Mouse (Mus musculus) limb, embryonic 14.5 days (tissue): ENCODE data around the gene Parva. TPM values are rescaled to one million over a fixed set of nuclear protein-coding genes. Genes with fewer than 3 reads are reported as not detected.
A peak's percentile ranks its signal among the peaks of the same experiment; 100 is the strongest.

Experiments used
- ATAC-seq: fragments of 200-750 bp; cut with Nextera tagmentation; 2 replicates; pipeline ENCODE4 v1.8.0; 2017; ENCODE audit warnings: low read depth, moderate number of reproducible peaks, moderate TSS enrichment; ENCODE audit not compliant: low FRiP score
- DNase-seq: peaks from one replicate; pipeline ENCODE4 v3.0.0-alpha.2; 2015; ENCODE audit warnings: low spot score
- H3K27ac ChIP-seq: fragments of 300-500 bp; sonication (generic); replicated peaks from 2 replicates; pipeline ENCODE4 v1.5.1; 2014; ENCODE audit warnings: low read depth, mild to moderate bottlenecking, low read length, moderate library complexity, mixed read lengths
- H3K27me3 ChIP-seq: fragments of 300-500 bp; sonication (generic); 2 replicates; pipeline ENCODE4 v1.6.1; 2014; ENCODE audit warnings: low read length, mixed read lengths; ENCODE audit not compliant: control insufficient read depth, insufficient read depth
- H3K36me3 ChIP-seq: fragments of 300-500 bp; sonication (generic); 2 replicates; pipeline ENCODE4 v1.6.1; 2014; ENCODE audit warnings: mild to moderate bottlenecking, low read length, moderate library complexity, mixed read lengths; ENCODE audit not compliant: control insufficient read depth, insufficient read depth
- H3K4me1 ChIP-seq: fragments of 300-500 bp; sonication (generic); 2 replicates; pipeline ENCODE4 v1.6.1; 2014; ENCODE audit warnings: antibody characterized with exemption, low read length, mixed read lengths; ENCODE audit not compliant: control insufficient read depth, insufficient read depth
- H3K4me2 ChIP-seq: fragments of 300-500 bp; sonication (generic); replicated peaks from 2 replicates; pipeline ENCODE4 v1.6.1; 2014; ENCODE audit warnings: low read depth, mild to moderate bottlenecking, low read length, moderate library complexity; ENCODE audit not compliant: severe bottlenecking
- H3K4me3 ChIP-seq: fragments of 300-500 bp; sonication (generic); replicated peaks from 2 replicates; pipeline ENCODE4 v1.5.1; 2014; ENCODE audit warnings: low read length
- H3K9ac ChIP-seq: fragments of 300-500 bp; sonication (generic); 2 replicates; pipeline ENCODE4 v1.6.1; 2014; ENCODE audit warnings: mild to moderate bottlenecking, low read depth, low read length, moderate library complexity; ENCODE audit not compliant: severe bottlenecking
- H3K9me3 ChIP-seq: fragments of 300-500 bp; sonication (generic); 2 replicates; pipeline ENCODE4 v1.6.1; 2016; ENCODE audit warnings: low read length; ENCODE audit not compliant: control insufficient read depth
- POLR2A ChIP-seq: fragments of 200-500 bp; IDR thresholded peaks from 2 replicates; pipeline ENCODE4 v1.8.0; 2012; ENCODE audit warnings: inconsistent platforms, mild to moderate bottlenecking, moderate library complexity, borderline replicate concordance; ENCODE audit not compliant: insufficient read depth, insufficient read length; ENCODE audit errors: extremely low read depth
- WGBS: fragments of 180-500 bp; shearing (Covaris S2); extraction: QIAGEN DNeasy Blood & Tissue Kit; methylation state at CpG from one replicate; pipeline ENCODE4 v1.1.7; 2014; 5-methylcytosine and 5-hydroxymethylcytosine counted together
- polyA plus RNA-seq, 2 experiments: library from polyadenylated mRNA; depleted of rRNA in 1 of 2; stranded (reverse) in 1 of 2; unstranded in 1 of 2; fragments of >200 nt; fragmentation: Nextera tagmentation in 1 of 2; extraction: Ambion mirVana in 1 of 2; gene quantifications; 2 replicates each; pipeline versions ENCODE4 v1.2.1 to v1.2.3; 2012 to 2014

The Parva gene
- polyA plus RNA-seq, 2 experiments, result 82.2 to 88.8 TPM

DNA sequence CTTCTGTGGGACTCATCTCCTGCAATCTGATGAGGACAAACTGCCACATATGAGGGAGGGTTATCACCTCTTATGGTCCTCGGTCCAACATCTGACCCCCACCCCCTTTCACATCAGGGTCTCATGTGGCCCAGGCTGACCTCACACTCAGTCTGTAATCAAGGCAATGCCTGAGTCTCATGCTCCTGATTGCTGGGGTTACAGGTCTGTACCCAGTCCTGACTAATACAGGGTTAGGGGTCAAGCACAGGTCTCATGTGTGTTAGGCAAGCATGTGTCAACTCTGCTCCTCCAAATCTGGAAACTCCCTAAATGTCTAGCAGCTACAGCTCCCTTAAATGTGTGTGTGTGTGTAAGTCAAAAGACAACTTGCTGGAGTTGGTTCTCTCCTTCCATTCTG, 100.8 kb downstream of the Parva start:
- no peak overlapping the region for H3K4me3 ChIP-seq
- no peaks in the 10 kb centered on the region for H3K27me3 ChIP-seq
- ATAC-seq (no peak), DNase-seq (no peak)
- peaks cover 22% of the 10 kb centered on the region for H3K4me1 ChIP-seq
- no peak overlapping the region for H3K9ac ChIP-seq
- no peak overlapping the region for H3K4me2 ChIP-seq
- no peak overlapping the region; the same call in 1 of the 2 replicates for H3K27ac ChIP-seq
- no peaks in the 10 kb centered on the region for H3K9me3 ChIP-seq
- no peak for TF ChIP-seq POLR2A
- H3K36me3 ChIP-seq, result no peaks in the 10 kb centered on the region; the same call in 1 of the 2 replicates
- 75% methylated on average over 1 of the region's 1 CpGs for WGBS

DNA sequence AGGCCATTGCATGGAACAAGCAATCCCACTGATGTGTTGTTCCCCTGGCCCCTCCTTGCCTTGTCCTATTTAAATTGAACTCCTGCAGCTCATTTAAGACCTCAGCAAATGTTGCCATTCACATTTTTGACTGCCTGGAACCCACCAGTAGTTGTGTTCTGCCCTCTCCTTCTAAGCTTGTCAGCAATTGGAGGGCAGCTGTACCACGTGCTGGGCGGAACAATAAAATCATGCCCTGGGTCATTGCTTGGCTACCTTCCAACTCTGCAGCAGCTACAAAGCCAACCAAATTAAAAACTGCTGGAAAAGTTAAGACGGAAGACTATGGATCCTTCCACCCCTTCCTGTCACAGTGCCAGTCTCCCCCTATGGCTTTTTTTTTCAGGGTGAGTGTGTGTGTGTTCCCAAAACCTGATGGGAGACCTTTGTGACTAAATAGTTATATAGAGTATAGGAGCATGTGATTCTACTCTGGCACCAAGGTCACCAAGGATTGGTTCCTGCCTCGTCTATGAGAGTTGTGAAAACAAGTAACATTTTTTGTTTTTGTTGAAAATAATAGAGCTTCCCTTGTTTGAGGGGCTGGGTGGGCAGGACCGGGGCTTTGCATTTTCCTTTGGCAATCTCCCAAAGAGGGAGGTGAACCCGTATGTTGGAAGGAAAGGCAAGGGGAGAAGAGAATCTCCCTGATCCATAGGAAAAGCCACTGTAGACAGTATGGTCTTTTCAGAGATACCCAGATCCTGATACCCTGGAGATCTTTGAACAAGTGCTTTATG, 101.5 kb downstream of the Parva start:
- no peak overlapping the region for H3K4me2 ChIP-seq
- no peaks in the 10 kb centered on the region for H3K9me3 ChIP-seq
- no peaks in the 10 kb centered on the region; the same call in 1 of the 2 replicates for H3K36me3 ChIP-seq
- peak; percentile 76 for ATAC-seq
- TF ChIP-seq POLR2A, result no peak
- H3K27ac ChIP-seq, result peak overlapping the region; percentile 5; the same call in 1 of the 2 replicates
- peak; percentile 82 for DNase-seq
- peaks cover 22% of the 10 kb centered on the region for H3K4me1 ChIP-seq
- H3K9ac ChIP-seq, result no peak overlapping the region
- no peak overlapping the region for H3K4me3 ChIP-seq
- 21% methylated on average over 6 of the region's 6 CpGs for whole genome bisulfite sequencing
- no peaks in the 10 kb centered on the region for H3K27me3 ChIP-seq

DNA sequence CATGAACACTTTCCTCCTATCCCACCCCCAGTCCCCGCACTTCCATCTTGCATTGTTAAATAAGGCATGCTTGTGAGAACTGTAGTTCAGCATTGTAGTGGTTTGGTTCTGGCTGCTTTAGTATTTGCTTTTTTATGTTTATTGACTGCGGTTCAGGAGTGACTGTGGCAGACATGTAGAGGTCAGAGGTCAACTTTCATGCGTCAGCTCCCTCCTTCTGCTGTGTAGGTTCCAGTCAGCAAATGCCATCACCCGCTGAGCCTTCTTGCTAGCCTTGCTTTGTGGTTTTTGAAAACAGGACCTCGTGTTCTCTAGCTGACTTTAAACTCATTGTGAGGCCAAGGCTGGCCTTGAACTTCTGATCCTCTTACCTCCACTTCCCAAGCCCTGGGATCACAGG, 103.6 kb downstream of the Parva start:
- TF ChIP-seq POLR2A, result no peak
- H3K4me1 ChIP-seq, result peaks cover 36% of the 10 kb centered on the region
- ATAC-seq (no peak), DNase-seq (no peak)
- no peak overlapping the region for H3K4me2 ChIP-seq
- no peak overlapping the region for H3K9ac ChIP-seq
- H3K36me3 ChIP-seq, result no peaks in the 10 kb centered on the region; the same call in 1 of the 2 replicates
- no peak overlapping the region for H3K27ac ChIP-seq
- no peaks in the 10 kb centered on the region for H3K27me3 ChIP-seq
- WGBS, result 61% methylated on average over 5 of the region's 5 CpGs
- no peak overlapping the region for H3K4me3 ChIP-seq
- H3K9me3 ChIP-seq, result no peaks in the 10 kb centered on the region

DNA sequence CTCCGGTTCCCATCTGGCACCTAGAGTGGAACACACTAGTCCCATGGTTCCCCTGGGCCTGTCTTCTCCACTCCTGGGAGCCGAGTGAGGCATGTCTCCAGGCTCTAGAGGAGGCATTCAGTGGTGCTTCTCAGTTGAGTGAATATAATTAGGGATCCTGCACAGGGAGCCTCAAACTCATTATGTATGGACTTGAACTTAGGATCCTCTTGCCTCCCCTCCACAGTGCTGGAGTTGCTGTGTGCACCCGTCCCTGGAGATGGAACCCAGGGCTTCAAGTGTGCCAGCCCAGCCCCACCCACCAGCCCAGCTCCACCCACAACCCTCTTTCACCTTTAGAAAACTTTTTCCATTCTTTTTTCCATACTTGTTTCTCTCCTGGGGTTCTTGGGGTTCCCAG, 106.8 kb downstream of the Parva start:
- peaks cover 18% of the 10 kb centered on the region for H3K4me1 ChIP-seq
- no peaks in the 10 kb centered on the region for H3K27me3 ChIP-seq
- H3K27ac ChIP-seq, result no peak overlapping the region
- 76% methylated on average over 3 of the region's 3 CpGs for WGBS
- no peak overlapping the region for H3K9ac ChIP-seq
- TF ChIP-seq POLR2A, result no peak
- H3K4me3 ChIP-seq, result no peak overlapping the region
- H3K4me2 ChIP-seq, result no peak overlapping the region
- no peaks in the 10 kb centered on the region for H3K9me3 ChIP-seq
- no peak for DNase-seq
- H3K36me3 ChIP-seq, result no peaks in the 10 kb centered on the region
- no peak for ATAC-seq

DNA sequence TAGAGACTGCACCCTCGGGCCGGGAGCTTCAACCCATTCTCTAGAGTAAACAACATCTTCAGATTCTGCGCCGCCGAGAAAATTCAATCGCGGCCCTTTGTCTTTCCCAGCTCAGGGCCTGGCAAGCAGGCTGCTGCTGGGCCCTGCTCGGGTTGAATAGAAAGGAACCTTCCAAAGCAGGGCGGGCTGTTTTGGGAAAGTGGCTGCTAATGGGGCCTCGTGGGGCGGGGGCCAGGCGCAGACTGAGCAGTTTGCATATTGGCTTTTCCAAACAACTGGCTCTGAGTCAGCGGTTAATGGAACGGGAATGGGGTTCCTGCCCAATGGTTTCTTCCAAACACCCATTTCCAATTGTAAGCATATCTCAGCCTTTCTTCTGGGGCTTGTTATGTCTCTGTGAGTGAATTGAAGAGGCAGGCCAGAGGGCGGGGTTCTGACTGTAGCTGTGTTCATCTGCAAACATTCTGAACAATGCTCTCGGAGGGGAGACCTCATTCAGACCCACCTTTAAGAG, 108.2 kb downstream of the Parva start:
- peaks cover 15% of the 10 kb centered on the region for H3K4me1 ChIP-seq
- H3K36me3 ChIP-seq, result no peaks in the 10 kb centered on the region
- H3K9me3 ChIP-seq, result no peaks in the 10 kb centered on the region
- 21% methylated on average over 16 of the region's 16 CpGs for WGBS
- H3K9ac ChIP-seq, result peak overlapping the region; percentile 43
- peak; percentile 92 for ATAC-seq
- no peak overlapping the region for H3K4me3 ChIP-seq
- peak; percentile 88 for DNase-seq
- H3K27me3 ChIP-seq, result no peaks in the 10 kb centered on the region
- no peak for TF ChIP-seq POLR2A
- 0 out of 2 replicates have a peak overlapping the region, but pooled peaks have one; percentile 5 for H3K4me2 ChIP-seq
- peak overlapping the region; percentile 81 for H3K27ac ChIP-seq
